Mouse (Mus musculus) thymus, adult 2 months (tissue): ENCODE data around the gene Msrb2.

ENCODE experiments used
- CTCF ChIP-seq: fragments of 200-500 bp; IDR thresholded peaks from 2 replicates; pipeline ENCODE4 v1.5.1; 2012; ENCODE audit warnings: mild to moderate bottlenecking, control low read depth, low read length, moderate library complexity, borderline replicate concordance; ENCODE audit not compliant: control insufficient read depth, poor library complexity, insufficient read depth; ENCODE audit errors: extremely low read depth
- POLR2A ChIP-seq: fragments of 200-500 bp; IDR thresholded peaks from 2 replicates; pipeline ENCODE4 v1.6.1; 2012; ENCODE audit warnings: mild to moderate bottlenecking, low read length, control low read depth, moderate library complexity; ENCODE audit not compliant: control insufficient read depth, poor library complexity, insufficient read depth; ENCODE audit errors: extremely low read depth

GRCm38 (mm10) chr2:19391649-19392048 is 20.4 kb downstream of the Msrb2 start:
- TF ChIP-seq CTCF, result no peak
- no peak for TF ChIP-seq POLR2A
